Mouse (Mus musculus): ENCODE measurements around the gene Hoxa10. TPM values are rescaled to one million over a fixed set of nuclear protein-coding genes. Genes with fewer than 3 reads are reported as not detected.

Gene Hoxa10
- polyA plus RNA-seq, 1 experiment from 2014 or later: not detected

DNA sequence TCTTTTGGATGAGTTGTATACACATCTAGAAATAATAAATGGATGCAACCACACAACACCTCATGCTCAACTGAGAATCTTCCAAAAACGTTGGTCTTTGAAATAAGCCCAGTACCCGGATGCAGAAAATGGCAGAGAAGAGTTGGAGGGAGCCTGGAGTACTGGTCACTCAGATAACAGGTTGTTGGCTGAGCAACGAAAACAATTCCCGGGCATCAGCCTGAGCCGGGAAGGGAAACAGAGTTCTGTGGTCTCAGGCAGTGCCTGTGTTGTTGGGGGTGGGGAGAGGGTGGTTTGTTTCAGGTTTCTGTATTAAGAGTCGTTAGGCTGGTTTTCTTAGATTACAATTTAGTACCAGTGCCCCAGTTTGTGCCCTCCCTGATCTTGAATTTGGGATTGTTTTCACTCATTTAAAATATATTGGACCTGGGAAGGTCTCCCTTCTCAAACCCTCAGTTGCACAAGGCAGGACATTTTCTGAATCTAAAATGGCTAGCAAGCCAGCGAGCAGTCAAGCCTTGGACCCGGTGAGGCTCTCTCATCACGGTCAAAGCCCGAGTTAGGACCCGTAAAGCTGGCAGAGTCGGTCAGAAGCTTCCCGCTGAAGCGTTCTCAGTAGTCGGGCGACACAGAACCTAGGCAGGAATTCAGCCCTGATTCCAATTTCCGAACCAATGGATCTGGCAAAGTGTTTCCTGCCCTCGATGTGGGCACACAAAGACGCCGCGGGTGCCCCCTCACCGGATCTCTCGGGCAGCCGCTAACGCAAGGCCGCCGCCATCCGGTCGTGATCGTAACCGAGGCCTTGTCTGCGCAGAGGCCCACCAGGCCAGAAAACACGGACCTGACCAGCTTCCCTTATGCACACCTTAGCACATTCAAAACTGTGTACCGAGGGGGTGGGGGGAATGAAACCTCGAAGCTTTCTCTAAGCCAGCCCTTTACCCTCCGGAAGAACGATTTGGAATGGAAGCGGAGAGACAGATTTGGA is 11.9 kb downstream of the Hoxa10 start:
- Histone ChIP-seq H3K27ac (ENCODE audit: low read length) (no peak overlapping the region), H3K27me3 (ENCODE audit: control insufficient read depth, insufficient read depth, low read length) (peaks cover 83% of the 10 kb centered on the region), H3K4me2 (ENCODE audit: low read depth, low read length) (no peak overlapping the region), H3K9ac (ENCODE audit: low read length) (no peak overlapping the region), H3K36me3 (ENCODE audit: control insufficient read depth, insufficient read depth) (no peaks in the 10 kb centered on the region), H3K4me3 (ENCODE audit: low read length) (no peak overlapping the region), H3K9me3 (replicated peaks; ENCODE audit: control insufficient read depth, low read length) (no peaks in the 10 kb centered on the region), H3K4me1 (ENCODE audit: control insufficient read depth, insufficient read depth, low read length) (no peaks in the 10 kb centered on the region)
- 2% methylated on average over 38 of the region's 38 CpGs for WGBS
- ATAC-seq (replicated peaks; ENCODE audit: extremely low read depth, insufficient read depth, low FRiP score): no peak

GRCm38 (mm10) chr6:52227470-52228222 is 13.0 kb downstream of the Hoxa10 start:
- Histone ChIP-seq H3K27ac (ENCODE audit: low read length) (no peak overlapping the region), H3K4me1 (ENCODE audit: control insufficient read depth, insufficient read depth, low read length) (no peaks in the 10 kb centered on the region), H3K36me3 (ENCODE audit: control insufficient read depth, insufficient read depth) (no peaks in the 10 kb centered on the region), H3K9me3 (replicated peaks; ENCODE audit: control insufficient read depth, low read length) (no peaks in the 10 kb centered on the region), H3K9ac (ENCODE audit: low read length) (no peak overlapping the region), H3K27me3 (ENCODE audit: control insufficient read depth, insufficient read depth, low read length) (peaks cover 86% of the 10 kb centered on the region), H3K4me2 (ENCODE audit: low read depth, low read length) (no peak overlapping the region), H3K4me3 (ENCODE audit: low read length) (no peak overlapping the region)
- 9% methylated on average over 11 of the region's 11 CpGs for WGBS
- no peak for ATAC-seq (replicated peaks; ENCODE audit: extremely low read depth, insufficient read depth, low FRiP score)

DNA sequence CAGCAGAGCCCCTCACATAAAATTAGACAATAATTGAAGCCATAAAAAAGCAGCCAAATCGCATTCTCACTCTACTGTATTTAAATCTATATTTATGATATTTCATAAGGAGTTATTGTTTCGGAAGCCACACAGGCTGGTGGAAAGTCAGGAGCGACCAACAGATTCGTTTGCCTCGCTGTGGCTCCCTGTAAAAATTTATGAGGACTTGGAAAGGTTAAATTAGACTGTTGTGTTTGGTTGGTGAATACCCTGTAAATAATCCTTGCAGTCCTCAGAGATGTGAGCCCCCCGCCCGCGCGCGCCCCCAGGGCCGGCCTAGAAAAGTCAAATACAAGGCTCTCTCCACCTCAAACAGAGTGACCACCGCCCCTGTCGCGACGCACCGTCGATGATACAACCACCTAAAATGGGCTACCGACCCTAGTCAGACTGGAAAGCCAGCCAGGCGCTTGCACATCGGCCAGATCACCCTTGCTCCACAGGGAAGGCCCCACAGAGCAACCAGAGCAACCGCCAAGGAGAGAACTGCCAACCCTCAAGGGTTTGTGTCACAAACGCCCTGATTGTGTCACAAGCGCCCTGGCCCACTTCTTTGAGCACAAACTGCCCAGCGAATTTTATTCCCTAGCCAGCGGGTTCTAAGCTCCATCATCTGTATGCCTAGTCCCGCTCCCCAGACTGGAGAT is 13.9 kb downstream of the Hoxa10 start:
- H3K4me2 ChIP-seq (ENCODE audit: low read depth, low read length): no peak overlapping the region
- no peak overlapping the region for H3K9ac ChIP-seq (ENCODE audit: low read length)
- no peak overlapping the region for H3K27ac ChIP-seq (ENCODE audit: low read length)
- H3K4me3 ChIP-seq (ENCODE audit: low read length): no peak overlapping the region
- no peaks in the 10 kb centered on the region for H3K36me3 ChIP-seq (ENCODE audit: control insufficient read depth, insufficient read depth)
- H3K9me3 ChIP-seq (replicated peaks; ENCODE audit: control insufficient read depth, low read length): no peaks in the 10 kb centered on the region
- no peaks in the 10 kb centered on the region; the same call in 1 of the 2 replicates for H3K4me1 ChIP-seq (ENCODE audit: control insufficient read depth, insufficient read depth, low read length)
- WGBS: 6% methylated on average over 26 of the region's 26 CpGs
- peaks cover 88% of the 10 kb centered on the region for H3K27me3 ChIP-seq (ENCODE audit: control insufficient read depth, insufficient read depth, low read length)
- ATAC-seq (replicated peaks; ENCODE audit: extremely low read depth, insufficient read depth, low FRiP score): no peak

DNA sequence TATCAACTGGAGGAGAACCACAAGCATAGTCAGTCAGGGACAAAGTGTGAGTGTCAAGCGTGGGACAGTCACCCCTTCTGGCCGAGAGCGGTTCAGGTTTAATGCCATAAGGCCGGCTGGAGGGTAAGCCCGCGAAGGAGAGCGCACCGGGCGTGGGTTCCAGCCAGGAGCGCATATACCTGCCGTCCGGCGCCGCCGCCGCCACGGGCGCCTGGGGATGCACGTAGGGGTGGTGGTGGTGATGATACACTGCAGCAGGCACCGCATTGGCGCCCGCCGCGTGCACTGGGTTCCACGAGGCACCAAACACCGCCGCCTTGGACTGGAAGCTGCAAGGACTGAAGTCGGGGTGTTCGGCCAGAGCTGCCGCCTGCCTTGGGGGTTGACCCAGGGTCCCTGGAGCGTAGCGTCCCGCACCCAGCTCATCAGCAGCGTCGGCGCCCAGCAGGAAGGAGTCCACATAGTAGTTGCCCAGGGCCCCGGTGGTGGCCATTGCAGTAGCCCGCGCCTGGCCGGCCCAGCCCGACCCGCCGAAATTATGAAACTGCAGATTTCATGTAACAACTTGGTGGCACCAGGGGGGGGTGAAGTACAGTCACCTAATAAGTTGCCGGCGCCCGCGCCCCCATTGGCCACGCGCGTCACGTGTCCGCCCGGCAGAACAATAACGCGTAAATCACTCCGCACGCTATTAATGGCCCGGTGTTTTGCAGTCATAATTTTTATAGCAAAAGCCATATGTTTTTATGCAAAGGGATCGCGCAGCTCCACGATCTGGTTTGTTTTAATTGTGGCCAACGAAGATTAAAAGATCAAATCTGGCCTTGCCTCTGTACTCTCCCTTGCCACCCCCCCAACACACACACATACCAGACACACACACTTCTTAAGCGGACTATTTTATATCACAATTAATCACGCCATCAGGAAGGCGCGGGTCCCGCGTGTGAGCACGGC is 14.8 kb downstream of the Hoxa10 start:
- H3K27ac ChIP-seq (ENCODE audit: low read length): no peak overlapping the region
- no peak overlapping the region for H3K9ac ChIP-seq (ENCODE audit: low read length)
- WGBS: 2% methylated on average over 69 of the region's 69 CpGs
- H3K4me2 ChIP-seq (ENCODE audit: low read depth, low read length): no peak overlapping the region
- no peak for ATAC-seq (replicated peaks; ENCODE audit: extremely low read depth, insufficient read depth, low FRiP score)
- peaks cover 91% of the 10 kb centered on the region for H3K27me3 ChIP-seq (ENCODE audit: control insufficient read depth, insufficient read depth, low read length)
- no peaks in the 10 kb centered on the region for H3K36me3 ChIP-seq (ENCODE audit: control insufficient read depth, insufficient read depth)
- H3K9me3 ChIP-seq (replicated peaks; ENCODE audit: control insufficient read depth, low read length): no peaks in the 10 kb centered on the region
- no peak overlapping the region for H3K4me3 ChIP-seq (ENCODE audit: low read length)
- H3K4me1 ChIP-seq (ENCODE audit: control insufficient read depth, insufficient read depth, low read length): peaks cover 3% of the 10 kb centered on the region

- no peaks in the 10 kb centered on the region for H3K36me3 ChIP-seq (ENCODE audit: control insufficient read depth, insufficient read depth)
- H3K27me3 ChIP-seq (ENCODE audit: control insufficient read depth, insufficient read depth, low read length): peaks cover 93% of the 10 kb centered on the region
- WGBS: 2% methylated on average over 36 of the region's 36 CpGs
- H3K9me3 ChIP-seq (replicated peaks; ENCODE audit: control insufficient read depth, low read length): no peaks in the 10 kb centered on the region
- no peak for ATAC-seq (replicated peaks; ENCODE audit: extremely low read depth, insufficient read depth, low FRiP score)
- H3K4me3 ChIP-seq (ENCODE audit: low read length): no peak overlapping the region
- H3K4me1 ChIP-seq (ENCODE audit: control insufficient read depth, insufficient read depth, low read length): peaks cover 3% of the 10 kb centered on the region
- H3K4me2 ChIP-seq (ENCODE audit: low read depth, low read length): no peak overlapping the region
- H3K27ac ChIP-seq (ENCODE audit: low read length): no peak overlapping the region
- H3K9ac ChIP-seq (ENCODE audit: low read length): no peak overlapping the region
These were observed 15.6 kb downstream of the Hoxa10 start for GRCm38 (mm10) chr6:52224895-52225611.

GRCm38 (mm10) chr6:52223939-52224760 is 16.5 kb downstream of the Hoxa10 start:
- Histone ChIP-seq H3K27me3 (ENCODE audit: control insufficient read depth, insufficient read depth, low read length) (peaks cover 93% of the 10 kb centered on the region), H3K4me1 (ENCODE audit: control insufficient read depth, insufficient read depth, low read length) (peaks cover 3% of the 10 kb centered on the region), H3K27ac (ENCODE audit: low read length) (no peak overlapping the region), H3K36me3 (ENCODE audit: control insufficient read depth, insufficient read depth) (no peaks in the 10 kb centered on the region), H3K9ac (ENCODE audit: low read length) (no peak overlapping the region), H3K4me3 (ENCODE audit: low read length) (no peak overlapping the region), H3K9me3 (replicated peaks; ENCODE audit: control insufficient read depth, low read length) (no peaks in the 10 kb centered on the region), H3K4me2 (ENCODE audit: low read depth, low read length) (no peak overlapping the region)
- 6% methylated on average over 24 of the region's 24 CpGs for WGBS
- ATAC-seq (replicated peaks; ENCODE audit: extremely low read depth, insufficient read depth, low FRiP score): no peak

- Histone ChIP-seq H3K9ac (ENCODE audit: low read length) (no peak overlapping the region), H3K27ac (ENCODE audit: low read length) (no peak overlapping the region), H3K4me3 (ENCODE audit: low read length) (no peak overlapping the region), H3K4me1 (ENCODE audit: control insufficient read depth, insufficient read depth, low read length) (peaks cover 3% of the 10 kb centered on the region), H3K36me3 (ENCODE audit: control insufficient read depth, insufficient read depth) (no peaks in the 10 kb centered on the region), H3K9me3 (replicated peaks; ENCODE audit: control insufficient read depth, low read length) (no peaks in the 10 kb centered on the region), H3K27me3 (ENCODE audit: control insufficient read depth, insufficient read depth, low read length) (peaks cover 96% of the 10 kb centered on the region), H3K4me2 (ENCODE audit: low read depth, low read length) (no peak overlapping the region)
- ATAC-seq (replicated peaks; ENCODE audit: extremely low read depth, insufficient read depth, low FRiP score): no peak
- WGBS: 26% methylated on average over 13 of the region's 13 CpGs
These were observed 17.9 kb downstream of the Hoxa10 start for GRCm38 (mm10) chr6:52222729-52223128.

Data from heart, embryonic 16.5 days (tissue).